Mouse (Mus musculus) brain, embryonic 14.5 days (tissue): Measurements from ENCODE around the gene Aig1.

ENCODE experiments used
- CTCF ChIP-seq: fragments of 200-500 bp; IDR thresholded peaks from 2 replicates; pipeline ENCODE4 v1.5.1; 2012; ENCODE audit warnings: inconsistent platforms, mild to moderate bottlenecking, moderate library complexity, borderline replicate concordance; ENCODE audit not compliant: insufficient read depth, insufficient read length; ENCODE audit errors: extremely low read depth
- POLR2A ChIP-seq: fragments of 200-500 bp; IDR thresholded peaks from 2 replicates; pipeline ENCODE4 v1.6.1; 2012; ENCODE audit warnings: mild to moderate bottlenecking, inconsistent platforms, borderline replicate concordance; ENCODE audit not compliant: poor library complexity, insufficient read depth, insufficient read length, severe bottlenecking; ENCODE audit errors: extremely low read depth

GRCm38 (mm10) chr10:13702688-13703087 lies 166.1 kb downstream of the Aig1 start:
- no peak for TF ChIP-seq CTCF
- TF ChIP-seq POLR2A = no peak
